Mouse (Mus musculus) neural tube, embryonic 13.5 days (tissue): ENCODE data around the gene Ccdc6. TPM values are rescaled to one million over a fixed set of nuclear protein-coding genes. Genes with fewer than 3 reads are reported as not detected.
A peak's percentile ranks its signal among the peaks of the same experiment; 100 is the strongest.

Experiments
- ATAC-seq: fragments of 200-750 bp; cut with Nextera tagmentation; 2 replicates; pipeline ENCODE4 v1.8.0; 2017; ENCODE audit warnings: low read depth, mild to moderate bottlenecking, moderate TSS enrichment, moderate library complexity
- H3K27ac ChIP-seq: fragments of 300-500 bp; sonication (generic); replicated peaks from 2 replicates; pipeline ENCODE4 v1.5.1; 2015; ENCODE audit warnings: moderate library complexity, mild to moderate bottlenecking, inconsistent platforms
- H3K27me3 ChIP-seq: fragments of 300-500 bp; sonication (generic); 2 replicates; pipeline ENCODE4 v1.6.1; 2015; ENCODE audit warnings: mild to moderate bottlenecking, inconsistent platforms
- H3K36me3 ChIP-seq: fragments of 300-500 bp; sonication (generic); 2 replicates; pipeline ENCODE4 v1.6.1; 2015; ENCODE audit warnings: mild to moderate bottlenecking, inconsistent platforms
- H3K4me1 ChIP-seq: fragments of 300-500 bp; sonication (generic); replicated peaks from 2 replicates; pipeline ENCODE4 v1.6.1; 2015; ENCODE audit warnings: inconsistent platforms
- H3K4me2 ChIP-seq: fragments of 300-500 bp; sonication (generic); 2 replicates; pipeline ENCODE4 v1.6.1; 2015; ENCODE audit warnings: inconsistent platforms, mild to moderate bottlenecking, moderate library complexity
- H3K4me3 ChIP-seq: fragments of 300-500 bp; sonication (generic); 2 replicates; pipeline ENCODE4 v1.5.1; 2015; ENCODE audit warnings: mild to moderate bottlenecking, inconsistent platforms
- H3K9ac ChIP-seq: fragments of 300-500 bp; sonication (generic); 2 replicates; pipeline ENCODE4 v1.6.1; 2015; ENCODE audit warnings: moderate library complexity, mild to moderate bottlenecking, inconsistent platforms
- H3K9me3 ChIP-seq: fragments of 300-500 bp; sonication (generic); 2 replicates; pipeline ENCODE4 v1.6.1; 2016; ENCODE audit warnings: inconsistent platforms
- WGBS: fragments of 180-500 bp; shearing (Covaris S2); methylation state at CpG from one replicate; pipeline ENCODE4 v1.1.7; 2015; 5-methylcytosine and 5-hydroxymethylcytosine counted together
- polyA plus RNA-seq: library from polyadenylated mRNA; unstranded; fragments of >200 nt; fragmentation: Nextera tagmentation; extraction: Ambion mirVana; gene quantifications from 2 replicates; pipeline ENCODE4 v1.2.1, GENCODE M21; 2015

The Ccdc6 gene
- polyA plus RNA-seq, result 20.6 and 22.3 TPM in 2 replicates

- Histone ChIP-seq H3K4me3 (peak within 1 kb of the TSS; percentile 77), H3K27ac (peak within 1 kb of the TSS; percentile 91), H3K9me3 (no peaks in the 10 kb centered on the region), H3K9ac (peak within 1 kb of the TSS; percentile 92), H3K36me3 (0 out of 2 replicates have a peak, but pooled peaks cover 3% of the 10 kb centered on the region), H3K27me3 (no peaks in the 10 kb centered on the region), H3K4me1 (peaks cover 48% of the 10 kb centered on the region), H3K4me2 (peak within 1 kb of the TSS; percentile 85)
- WGBS, result under 1% methylated on average over 44 of the region's 77 CpGs
- ATAC-seq, result peak; percentile 82
Measured at GRCm38 (mm10) chr10:70096366-70097188, at the start of gene Ccdc6. TSS of gene Ccdc6 (plus strand) at chr10:70097121.

- 92% methylated on average over 7 of the region's 7 CpGs for WGBS
- no peak for ATAC-seq
- H3K4me1 ChIP-seq, result no peaks in the 10 kb centered on the region
- no peaks in the 10 kb centered on the region for H3K36me3 ChIP-seq
- no peak overlapping the region for H3K4me3 ChIP-seq
- peaks cover 8% of the 10 kb centered on the region for H3K9me3 ChIP-seq
- H3K9ac ChIP-seq, result no peak overlapping the region
- H3K4me2 ChIP-seq, result no peak overlapping the region
- H3K27ac ChIP-seq, result no peak overlapping the region
- H3K27me3 ChIP-seq, result no peaks in the 10 kb centered on the region
Measured at GRCm38 (mm10) chr10:70049771-70050170, 47.1 kb upstream of the Ccdc6 start.

- Histone ChIP-seq H3K4me1 (peaks cover 4% of the 10 kb centered on the region; the same call in 1 of the 2 replicates), H3K4me3 (no peak overlapping the region), H3K4me2 (no peak overlapping the region), H3K36me3 (no peaks in the 10 kb centered on the region), H3K9me3 (peaks cover 8% of the 10 kb centered on the region), H3K27me3 (no peaks in the 10 kb centered on the region), H3K27ac (no peak overlapping the region), H3K9ac (no peak overlapping the region)
- ATAC-seq, result no peak
- WGBS, result 92% methylated on average over 2 of the region's 2 CpGs
Measured at GRCm38 (mm10) chr10:70055291-70055690, 41.6 kb upstream of the Ccdc6 start.

DNA sequence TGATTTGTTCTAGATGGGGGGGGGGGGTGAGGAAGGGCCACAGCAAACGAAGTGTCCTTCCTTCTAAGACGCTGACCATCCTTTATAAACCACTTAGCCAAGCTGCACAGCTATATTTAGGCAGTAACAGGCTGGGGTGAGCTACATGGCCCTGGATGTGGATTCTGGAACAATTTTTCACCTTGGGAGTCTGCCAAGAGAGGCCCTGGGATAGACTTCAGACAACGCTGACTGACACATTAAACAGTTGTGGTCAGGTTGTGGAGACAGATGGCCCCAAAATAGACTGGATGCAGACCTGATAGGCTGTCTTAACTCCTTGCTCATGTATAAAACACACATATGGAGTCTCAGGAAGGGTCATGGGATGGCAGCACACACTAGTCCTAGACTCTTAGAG is 39.9 kb upstream of the Ccdc6 start:
- WGBS, result 85% methylated on average over 3 of the region's 3 CpGs
- Histone ChIP-seq H3K27me3 (no peaks in the 10 kb centered on the region), H3K4me3 (no peak overlapping the region), H3K4me2 (no peak overlapping the region), H3K4me1 (peaks cover 5% of the 10 kb centered on the region), H3K9ac (no peak overlapping the region), H3K27ac (no peak overlapping the region), H3K9me3 (peaks cover 8% of the 10 kb centered on the region), H3K36me3 (no peaks in the 10 kb centered on the region)
- ATAC-seq, result no peak

DNA sequence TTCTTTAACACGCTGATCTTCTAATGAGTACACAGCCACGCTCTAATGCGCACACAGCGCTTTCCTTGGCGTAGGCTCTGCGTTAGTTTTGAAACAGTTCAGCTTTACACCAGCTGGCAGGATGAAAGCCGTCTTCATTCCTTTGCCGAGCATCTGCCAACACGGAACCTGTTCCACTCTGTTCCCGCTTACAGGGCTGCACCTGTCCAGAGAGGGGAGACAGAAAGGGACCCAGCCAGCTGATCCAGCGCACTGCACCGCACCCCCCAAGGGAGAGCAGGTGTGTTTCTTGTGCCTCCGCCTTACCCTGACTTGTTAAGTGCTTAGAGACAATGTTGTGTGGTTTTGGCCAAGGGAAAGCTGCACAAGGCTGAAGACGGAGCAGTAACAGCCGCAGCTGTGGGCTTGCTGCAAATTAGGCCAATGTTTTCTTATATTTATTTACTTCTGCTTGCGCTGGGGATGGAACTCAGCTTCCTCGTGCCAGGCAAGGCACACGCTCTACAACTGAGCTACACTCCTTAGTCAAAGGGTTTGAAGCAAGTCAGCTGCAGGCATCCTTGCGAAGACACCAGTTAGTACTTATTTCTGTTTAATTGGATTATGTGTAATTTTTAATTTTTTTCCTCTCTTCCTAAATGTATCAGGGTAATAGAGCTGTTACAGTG is 36.8 kb upstream of the Ccdc6 start:
- H3K27me3 ChIP-seq, result no peaks in the 10 kb centered on the region
- ATAC-seq, result no peak; the same call in 1 of the 2 replicates
- no peak overlapping the region for H3K4me3 ChIP-seq
- no peak overlapping the region for H3K9ac ChIP-seq
- no peak overlapping the region for H3K4me2 ChIP-seq
- no peak overlapping the region for H3K27ac ChIP-seq
- peaks cover 5% of the 10 kb centered on the region for H3K4me1 ChIP-seq
- no peaks in the 10 kb centered on the region for H3K9me3 ChIP-seq
- H3K36me3 ChIP-seq, result no peaks in the 10 kb centered on the region
- 70% methylated on average over 19 of the region's 19 CpGs for WGBS

DNA sequence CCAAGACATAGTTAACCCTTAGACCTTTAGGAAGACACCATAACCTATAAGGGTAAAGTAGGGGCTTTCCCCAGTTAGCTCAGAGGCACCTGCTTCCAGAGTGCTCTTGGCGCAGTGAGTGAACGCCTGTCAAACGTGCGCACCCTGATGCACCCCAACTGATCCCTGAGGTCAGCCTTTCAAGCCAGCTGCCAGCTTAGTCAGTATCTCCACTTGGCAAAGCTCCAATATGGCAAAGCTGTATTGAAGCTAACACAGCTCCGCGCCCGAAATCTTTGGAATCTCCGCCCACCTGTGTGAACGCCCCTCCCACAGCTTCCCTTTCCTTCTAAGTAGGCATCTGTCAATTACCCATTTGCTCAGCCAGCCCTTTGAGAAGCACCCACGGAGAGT is 36.2 kb upstream of the Ccdc6 start:
- ATAC-seq, result no peak
- H3K27ac ChIP-seq, result no peak overlapping the region
- peaks cover 5% of the 10 kb centered on the region for H3K4me1 ChIP-seq
- no peak overlapping the region for H3K4me2 ChIP-seq
- 49% methylated on average over 10 of the region's 10 CpGs for WGBS
- no peaks in the 10 kb centered on the region for H3K9me3 ChIP-seq
- no peak overlapping the region for H3K9ac ChIP-seq
- no peaks in the 10 kb centered on the region for H3K27me3 ChIP-seq
- no peaks in the 10 kb centered on the region for H3K36me3 ChIP-seq
- H3K4me3 ChIP-seq, result no peak overlapping the region

- Histone ChIP-seq H3K4me3 (no peak overlapping the region), H3K36me3 (no peaks in the 10 kb centered on the region), H3K4me2 (no peak overlapping the region), H3K27ac (no peak overlapping the region), H3K9ac (no peak overlapping the region), H3K4me1 (peaks cover 14% of the 10 kb centered on the region), H3K9me3 (no peaks in the 10 kb centered on the region), H3K27me3 (no peaks in the 10 kb centered on the region)
- no peak for ATAC-seq
- 92% methylated on average over 6 of the region's 6 CpGs for WGBS
Measured at GRCm38 (mm10) chr10:70063881-70064555, 32.9 kb upstream of the Ccdc6 start.

- no peak overlapping the region for H3K27ac ChIP-seq
- no peaks in the 10 kb centered on the region for H3K36me3 ChIP-seq
- no peaks in the 10 kb centered on the region for H3K27me3 ChIP-seq
- peaks cover 11% of the 10 kb centered on the region for H3K4me1 ChIP-seq
- H3K9ac ChIP-seq, result no peak overlapping the region
- no peak overlapping the region for H3K4me2 ChIP-seq
- H3K9me3 ChIP-seq, result no peaks in the 10 kb centered on the region
- WGBS, result 92% methylated on average over 3 of the region's 3 CpGs
- no peak for ATAC-seq
- no peak overlapping the region for H3K4me3 ChIP-seq
Measured at GRCm38 (mm10) chr10:70065191-70065590, 31.7 kb upstream of the Ccdc6 start.

- no peak overlapping the region for H3K4me2 ChIP-seq
- WGBS, result 32% methylated on average over 8 of the region's 8 CpGs
- no peak overlapping the region for H3K9ac ChIP-seq
Measured at GRCm38 (mm10) chr10:70066497-70067168, 30.3 kb upstream of the Ccdc6 start.

DNA sequence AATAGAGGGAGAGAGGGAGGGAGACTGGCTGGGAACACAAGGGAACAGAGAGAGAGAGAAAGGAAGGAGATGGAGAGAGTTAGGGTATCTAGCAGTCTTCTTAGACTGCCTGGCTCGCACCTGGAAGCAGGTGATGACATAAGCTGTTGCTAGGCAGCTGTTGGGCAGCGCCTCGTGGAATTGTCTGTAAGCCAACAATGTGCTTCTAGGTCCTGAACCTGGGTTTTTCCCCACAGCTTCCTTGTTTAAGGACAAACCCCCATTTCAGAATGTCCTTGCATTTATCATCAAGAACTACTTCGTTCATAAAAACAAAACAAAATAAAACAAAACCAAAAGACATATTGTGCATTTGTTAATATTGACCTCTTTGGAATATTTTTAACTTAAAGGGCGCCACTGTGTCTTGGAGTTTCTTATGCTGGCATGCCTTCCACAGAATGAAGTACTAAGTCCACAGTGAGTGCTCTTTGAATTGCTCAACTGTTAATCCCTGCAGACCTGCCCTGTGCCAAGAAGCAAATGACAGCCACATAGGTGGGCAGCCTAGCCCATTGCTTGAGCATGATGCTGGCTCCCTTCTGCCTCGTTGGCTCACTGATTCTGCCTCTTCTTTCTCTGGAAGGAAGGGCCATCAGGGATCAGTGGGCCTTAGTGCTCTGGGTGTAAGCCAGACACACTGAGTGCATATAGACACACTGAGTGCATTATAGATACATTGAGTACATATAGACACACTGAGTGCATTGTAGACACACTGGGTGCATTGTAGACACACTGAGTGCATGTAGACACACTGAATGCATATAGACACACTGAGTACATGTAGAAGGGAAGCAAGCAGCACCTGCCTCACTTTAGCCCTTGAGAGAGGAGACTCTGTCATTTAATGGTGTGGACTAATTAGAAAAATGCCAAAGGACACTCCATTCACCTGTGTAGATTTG is 29.5 kb upstream of the Ccdc6 start:
- no peaks in the 10 kb centered on the region for H3K36me3 ChIP-seq
- no peak overlapping the region for H3K4me3 ChIP-seq
- no peak overlapping the region for H3K4me2 ChIP-seq
- H3K27me3 ChIP-seq, result no peaks in the 10 kb centered on the region
- no peak overlapping the region for H3K9ac ChIP-seq
- WGBS, result 69% methylated on average over 6 of the region's 6 CpGs
- peaks cover 5% of the 10 kb centered on the region; the same call in 1 of the 2 replicates for H3K9me3 ChIP-seq
- ATAC-seq, result peak; percentile 11; the same call in 1 of the 2 replicates
- H3K27ac ChIP-seq, result peak overlapping the region; percentile 67
- H3K4me1 ChIP-seq, result peaks cover 9% of the 10 kb centered on the region

More at GRCm38 (mm10) chr10:70066497-70067168, 30.3 kb upstream of the Ccdc6 start:
- Histone ChIP-seq H3K4me1 (peaks cover 9% of the 10 kb centered on the region), H3K36me3 (no peaks in the 10 kb centered on the region), H3K4me3 (no peak overlapping the region), H3K27ac (peak overlapping the region; percentile 67), H3K27me3 (no peaks in the 10 kb centered on the region), H3K9me3 (peaks cover 5% of the 10 kb centered on the region; the same call in 1 of the 2 replicates)
- peak; percentile 75 for ATAC-seq

GRCm38 (mm10) chr10:70069321-70069720 is 27.6 kb upstream of the Ccdc6 start:
- Histone ChIP-seq H3K27me3 (no peaks in the 10 kb centered on the region), H3K9ac (no peak overlapping the region), H3K27ac (no peak overlapping the region), H3K4me3 (no peak overlapping the region), H3K4me2 (no peak overlapping the region), H3K9me3 (peaks cover 5% of the 10 kb centered on the region; the same call in 1 of the 2 replicates), H3K36me3 (no peaks in the 10 kb centered on the region), H3K4me1 (peaks cover 9% of the 10 kb centered on the region)
- ATAC-seq, result no peak
- WGBS, result 61% methylated on average over 6 of the region's 6 CpGs
